Mouse (Mus musculus): ENCODE measurements around the gene Ankrd13c. TPM values are rescaled to one million over a fixed set of nuclear protein-coding genes. Genes with fewer than 3 reads are reported as not detected.

Ankrd13c gene
- polyA plus RNA-seq, 2 experiments: 10.1 to 11.4 TPM

DNA sequence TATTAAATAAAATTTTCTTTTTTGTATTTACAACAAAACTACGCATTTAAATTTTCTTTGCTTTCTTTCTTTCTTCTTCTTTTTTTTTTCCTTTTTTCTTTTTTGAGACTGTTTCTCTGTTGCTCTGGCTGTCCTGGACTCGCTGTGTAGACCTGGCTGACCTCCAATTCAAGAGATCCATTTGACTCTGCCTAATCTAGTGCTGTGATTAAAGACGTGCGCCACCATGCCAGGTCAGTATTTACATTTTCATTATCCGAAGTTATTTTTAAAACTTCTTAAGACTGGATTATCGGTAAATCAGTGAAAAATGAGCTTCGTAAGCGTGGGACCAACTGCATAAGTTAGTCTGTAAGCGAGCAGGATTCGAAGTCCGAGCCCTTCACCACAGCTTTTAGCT lies 88.8 kb downstream of the Ankrd13c start:
- under 1% methylated on average over 11 of the region's 11 CpGs for WGBS (ENCODE audit: insufficient replicate concordance)
- Histone ChIP-seq H3K36me3 (replicated peaks; ENCODE audit: control insufficient read depth, insufficient read depth, low read depth) (no peaks in the 10 kb centered on the region), H3K27me3 (ENCODE audit: control insufficient read depth, insufficient read depth, low read length) (no peaks in the 10 kb centered on the region), H3K4me2 (ENCODE audit: low read depth) (peak overlapping the region; percentile 93), H3K9ac (replicated peaks) (peak overlapping the region; percentile 86), H3K4me1 (replicated peaks; ENCODE audit: control insufficient read depth in 2 of 2, insufficient read depth in 2 of 2, low read length in 1 of 2) (peaks cover 8 to 15% of the 10 kb centered on the region in 2 experiments), H3K4me3 (ENCODE audit: insufficient read depth in 1 of 2, low read depth in 2 of 2, low read length in 2 of 2) (peak overlapping the region; percentile 89 to 96), H3K9me3 (ENCODE audit: control insufficient read depth, low read length) (no peaks in the 10 kb centered on the region), H3K27ac (peak overlapping the region; percentile 79)
- DNase-seq (ENCODE audit: low read depth in 3 of 3, low spot score in 3 of 3): no peak
- TF ChIP-seq EP300 (IDR thresholded peaks at IDR 0.05; ENCODE audit: low read depth): no peak
- TF ChIP-seq CTCF (IDR thresholded peaks at IDR 0.05; ENCODE audit: low read depth): no peak
- no peak for ATAC-seq (ENCODE audit: insufficient read depth)

GRCm38 (mm10) chr3:158036329-158036988 lies 89.4 kb downstream of the Ankrd13c start, which contains the start of the genes Srsf11 and Lrrc40:
TSS of gene Srsf11 (minus strand) at chr3:158036639.
TSS of gene Lrrc40 (plus strand) at chr3:158036662.
- ATAC-seq (ENCODE audit: insufficient read depth): peak; percentile 91
- Histone ChIP-seq H3K27me3 (ENCODE audit: control insufficient read depth, insufficient read depth, low read length) (no peaks in the 10 kb centered on the region), H3K9ac (replicated peaks) (peak within 1 kb of the TSS; percentile 86), H3K4me1 (replicated peaks; ENCODE audit: control insufficient read depth in 2 of 2, insufficient read depth in 2 of 2, low read length in 1 of 2) (peaks cover 8 to 15% of the 10 kb centered on the region in 2 experiments), H3K9me3 (ENCODE audit: control insufficient read depth, low read length) (no peaks in the 10 kb centered on the region), H3K36me3 (replicated peaks; ENCODE audit: control insufficient read depth, insufficient read depth, low read depth) (no peaks in the 10 kb centered on the region), H3K4me3 (ENCODE audit: insufficient read depth in 1 of 2, low read depth in 2 of 2, low read length in 2 of 2) (peak within 1 kb of the TSS; percentile 89 to 96), H3K4me2 (ENCODE audit: low read depth) (peak within 1 kb of the TSS; percentile 93), H3K27ac (peak within 1 kb of the TSS; percentile 79)
- TF ChIP-seq EP300 (IDR thresholded peaks at IDR 0.05; ENCODE audit: low read depth) (no peak), CTCF (IDR thresholded peaks at IDR 0.05; ENCODE audit: low read depth) (no peak)
- peak; percentile 89 to 91 (median 90) for DNase-seq (ENCODE audit: low read depth in 3 of 3, low spot score in 3 of 3)
- WGBS (ENCODE audit: insufficient replicate concordance): under 1% methylated on average over 55 of the region's 55 CpGs

GRCm38 (mm10) chr3:158038106-158038505 lies 91.1 kb downstream of the Ankrd13c start:
- Histone ChIP-seq H3K9me3 (ENCODE audit: control insufficient read depth, low read length) (no peaks in the 10 kb centered on the region), H3K4me1 (replicated peaks; ENCODE audit: control insufficient read depth in 2 of 2, insufficient read depth in 2 of 2, low read length in 1 of 2) (peaks cover 6 to 9% of the 10 kb centered on the region in 2 experiments), H3K27ac (no peak overlapping the region), H3K27me3 (ENCODE audit: control insufficient read depth, insufficient read depth, low read length) (no peaks in the 10 kb centered on the region), H3K9ac (replicated peaks) (no peak overlapping the region), H3K4me3 (ENCODE audit: insufficient read depth in 1 of 2, low read depth in 2 of 2, low read length in 2 of 2) (no peak overlapping the region), H3K4me2 (ENCODE audit: low read depth) (peak overlapping the region; percentile 93), H3K36me3 (replicated peaks; ENCODE audit: control insufficient read depth, insufficient read depth, low read depth) (no peaks in the 10 kb centered on the region)
- DNase-seq (ENCODE audit: low read depth in 3 of 3, low spot score in 3 of 3) (no peak), ATAC-seq (ENCODE audit: insufficient read depth) (no peak)
- TF ChIP-seq CTCF (IDR thresholded peaks at IDR 0.05; ENCODE audit: low read depth) (no peak), EP300 (IDR thresholded peaks at IDR 0.05; ENCODE audit: low read depth) (no peak)
- WGBS (ENCODE audit: insufficient replicate concordance): 72% methylated on average over 3 of the region's 3 CpGs

- Histone ChIP-seq H3K4me3 (ENCODE audit: insufficient read depth in 1 of 2, low read depth in 2 of 2, low read length in 2 of 2) (no peak overlapping the region), H3K4me2 (ENCODE audit: low read depth) (no peak overlapping the region), H3K27ac (no peak overlapping the region), H3K27me3 (ENCODE audit: control insufficient read depth, insufficient read depth, low read length) (no peaks in the 10 kb centered on the region), H3K4me1 (replicated peaks; ENCODE audit: control insufficient read depth in 2 of 2, insufficient read depth in 2 of 2, low read length in 1 of 2) (peaks cover 3 to 7% of the 10 kb centered on the region in 2 experiments; a peak in 2 of 4 replicates), H3K9me3 (ENCODE audit: control insufficient read depth, low read length) (no peaks in the 10 kb centered on the region), H3K9ac (replicated peaks) (no peak overlapping the region), H3K36me3 (replicated peaks; ENCODE audit: control insufficient read depth, insufficient read depth, low read depth) (no peaks in the 10 kb centered on the region)
- TF ChIP-seq CTCF (IDR thresholded peaks at IDR 0.05; ENCODE audit: low read depth) (no peak), EP300 (IDR thresholded peaks at IDR 0.05; ENCODE audit: low read depth) (no peak)
- no peak for DNase-seq (ENCODE audit: low read depth in 3 of 3, low spot score in 3 of 3)
- WGBS (ENCODE audit: insufficient replicate concordance): 70% methylated on average over 2 of the region's 2 CpGs
- ATAC-seq (ENCODE audit: insufficient read depth): no peak
These were observed 93.7 kb downstream of the Ankrd13c start for GRCm38 (mm10) chr3:158040755-158041154.

- Histone ChIP-seq H3K4me2 (ENCODE audit: low read depth) (no peak overlapping the region), H3K36me3 (replicated peaks; ENCODE audit: control insufficient read depth, insufficient read depth, low read depth) (peaks cover 2% of the 10 kb centered on the region), H3K9ac (replicated peaks) (no peak overlapping the region), H3K4me3 (ENCODE audit: insufficient read depth in 1 of 2, low read depth in 2 of 2, low read length in 2 of 2) (no peak overlapping the region), H3K4me1 (replicated peaks; ENCODE audit: control insufficient read depth in 2 of 2, insufficient read depth in 2 of 2, low read length in 1 of 2) (no peaks in the 10 kb centered on the region), H3K27ac (no peak overlapping the region), H3K27me3 (ENCODE audit: control insufficient read depth, insufficient read depth, low read length) (no peaks in the 10 kb centered on the region), H3K9me3 (ENCODE audit: control insufficient read depth, low read length) (no peaks in the 10 kb centered on the region)
- ATAC-seq (ENCODE audit: insufficient read depth): no peak
- no peak for DNase-seq (ENCODE audit: low read depth in 3 of 3, low spot score in 3 of 3)
- WGBS (ENCODE audit: insufficient replicate concordance): 80% methylated on average over 2 of the region's 2 CpGs
- no peak for TF ChIP-seq EP300 (IDR thresholded peaks at IDR 0.05; ENCODE audit: low read depth)
- no peak for TF ChIP-seq CTCF (IDR thresholded peaks at IDR 0.05; ENCODE audit: low read depth)
These were observed 102.5 kb downstream of the Ankrd13c start for GRCm38 (mm10) chr3:158049508-158049907.

Other genes starting within 250 kb of the Ankrd13c start
- gene Cth, start 22.2 kb upstream of the Ankrd13c start, polyA plus RNA-seq (2012; rRNA removed): 23.7 and 25.3 TPM in 2 replicates
- gene Cth, start 22.2 kb upstream of the Ankrd13c start, polyA plus RNA-seq (2014; fragmentation: Nextera tagmentation; extraction: Ambion mirVana): 30.5 and 32.6 TPM in 2 replicates
- 105 and 116 TPM in 2 replicates for gene Srsf11, start 89.4 kb downstream of the Ankrd13c start, polyA plus RNA-seq (2012; rRNA removed)
- 91.0 and 101 TPM in 2 replicates for gene Srsf11, start 89.4 kb downstream of the Ankrd13c start, polyA plus RNA-seq (2014; fragmentation: Nextera tagmentation; extraction: Ambion mirVana)
- gene Lrrc40, start 89.4 kb downstream of the Ankrd13c start, polyA plus RNA-seq (2012; rRNA removed): 7.4 and 10.0 TPM in 2 replicates
- 22.5 and 27.2 TPM in 2 replicates for gene Lrrc40, start 89.4 kb downstream of the Ankrd13c start, polyA plus RNA-seq (2014; fragmentation: Nextera tagmentation; extraction: Ambion mirVana)

Data from liver, embryonic 14.5 days (tissue).